16 mouse cellular contexts compared by ENCODE assay signal in genomic region chr19:47306128-47306916, GRCm38 (mm10).
DNase-seq lines count a peak whose midpoint lies in the region; TF ChIP-seq lines count a peak whose summit lies in the region.
"Had no signal": no experiment of that assay in that cellular context is flagged by ENCODE, and none has a peak within 500 bp of the region (broad histone marks: within the 10 kb centered on the region; RNA-seq: fewer than 3 reads in every experiment).

No protein-coding gene starts in this region.

- H3K9ac ChIP-seq in liver, adult 2 months (ENCODE audit: low read depth, low read length): no peak overlapping the region
- H3K9ac ChIP-seq: hindbrain, embryonic 14.5 days had no signal

- no peak overlapping the region for H3K4me3 ChIP-seq in kidney, adult 2 months (ENCODE audit: insufficient read depth, low read depth, low read length)
- H3K4me3 ChIP-seq in liver, adult 2 months (ENCODE audit: insufficient read depth, low read depth, low read length): no peak overlapping the region
- H3K4me3 ChIP-seq: embryonic facial prominence, embryonic 10.5 days; heart, embryonic 10.5 days had no signal

- no peak for TF ChIP-seq POLR2A in kidney, adult 2 months (IDR thresholded peaks at IDR 0.05; ENCODE audit: low read depth, low read length)
- TF ChIP-seq POLR2A in liver, adult 2 months (IDR thresholded peaks at IDR 0.05; ENCODE audit: extremely low read depth, insufficient read depth, low read length): no peak

- H3K36me3 ChIP-seq in kidney, adult 2 months (ENCODE audit: control insufficient read depth, insufficient read depth, low read length): no peaks in the 10 kb centered on the region
- no peaks in the 10 kb centered on the region for H3K36me3 ChIP-seq in liver, adult 2 months (ENCODE audit: control insufficient read depth, insufficient read depth, low read length)
- H3K36me3 ChIP-seq: G1E had no signal

- no peaks in the 10 kb centered on the region for H3K79me2 ChIP-seq in liver, adult 2 months (ENCODE audit: control insufficient read depth, insufficient read depth, low read length)

- no peak overlapping the region for H3K27ac ChIP-seq in kidney, adult 2 months (ENCODE audit: insufficient read depth, low read depth, low read length)
- H3K27ac ChIP-seq in liver, adult 2 months (replicated peaks; ENCODE audit: insufficient read depth, low read depth, low read length): peak overlapping the region; percentile 24
- H3K27ac ChIP-seq: embryonic facial prominence, embryonic 10.5 days; heart, embryonic 10.5 days; hindbrain, embryonic 14.5 days had no signal

- peak; percentile 64 to 77 for DNase-seq in adrenal gland, adult (ENCODE audit: inconsistent age in 2 of 2, low spot score in 1 of 2)
- no peak for DNase-seq in adrenal gland, adult 18-20 months (ENCODE audit: low spot score in 2 of 2)
- peak; percentile 59 for DNase-seq in kidney, adult 2 months
- no peak for DNase-seq in kidney, adult 11 months
- DNase-seq in liver, adult 2 months (ENCODE audit: extremely low read depth, low read depth, low spot score): peak; percentile 85
- no peak for DNase-seq in liver
- no peak for DNase-seq in layer of hippocampus, adult 8-10 months (ENCODE audit: low spot score in 2 of 2)
- DNase-seq in right cerebral cortex, adult 18-20 months: no peak
- DNase-seq: adrenal gland, adult 8-10 months; B cell, adult 2 months; heart, adult 18-20 months; heart, postnatal 10 days had no signal

- peaks cover 17% of the 10 kb centered on the region for H3K4me1 ChIP-seq in kidney, adult 2 months (ENCODE audit: control insufficient read depth, insufficient read depth, low read length)
- peaks cover 51% of the 10 kb centered on the region for H3K4me1 ChIP-seq in liver, adult 2 months (ENCODE audit: control insufficient read depth, insufficient read depth, low read length)

- no peak for TF ChIP-seq CTCF in kidney, adult 2 months (conservative IDR thresholded peaks at IDR 0.05; ENCODE audit: insufficient read depth, insufficient read length, low read depth, low read length)
- TF ChIP-seq CTCF in liver, adult 2 months (IDR thresholded peaks at IDR 0.05; ENCODE audit: low read depth, low read length): no peak

- 74% methylated on average over 14 of the region's 14 CpGs for WGBS in kidney, adult 2 months
- WGBS in liver, adult 2 months: 27% methylated on average over 14 of the region's 14 CpGs

- no peaks in the 10 kb centered on the region for H3K27me3 ChIP-seq in kidney, adult 2 months (replicated peaks; ENCODE audit: control insufficient read depth, insufficient read depth, low read length)
- no peaks in the 10 kb centered on the region for H3K27me3 ChIP-seq in liver, adult 2 months (ENCODE audit: control insufficient read depth, insufficient read depth, low read length)

Comparison
In these comparisons a context has a peak if more than half of its experiments do, and no peak if none do; other contexts are left out.
1. DNase-seq: peak in adrenal gland, adult (2 of 2), kidney, adult 2 months (single experiment) and liver, adult 2 months (single experiment); none in adrenal gland, adult 18-20 months (0 of 2), kidney, adult 11 months (single experiment), liver (single experiment), layer of hippocampus, adult 8-10 months (0 of 2) and right cerebral cortex, adult 18-20 months (single experiment).